Mouse (Mus musculus): Measurements from ENCODE around the gene Ssb. TPM values are rescaled to one million over a fixed set of nuclear protein-coding genes. Genes with fewer than 3 reads are reported as not detected.

Gene Ssb
- polyA plus RNA-seq, 1 experiment = 26.3 TPM

DNA sequence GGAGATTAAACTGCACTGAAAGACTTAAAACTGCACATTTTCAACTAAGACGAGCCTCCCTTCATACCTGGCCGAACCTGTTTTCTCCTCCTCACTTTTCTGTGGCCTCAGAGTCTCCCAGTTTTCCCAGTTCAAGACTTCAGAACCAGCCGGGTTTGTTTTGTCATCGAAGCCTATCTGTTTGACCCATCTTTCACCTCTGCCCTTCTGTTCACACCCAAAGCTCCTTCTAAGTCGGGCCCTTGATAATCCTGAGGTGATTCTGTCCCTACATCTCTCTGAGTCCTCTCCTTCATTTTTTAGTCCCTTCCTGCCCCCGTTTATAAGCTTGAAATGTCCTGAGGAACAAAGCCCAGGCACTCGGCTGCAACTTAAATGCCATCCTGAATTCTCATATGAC is 33.3 kb upstream of the Ssb start:
- Histone ChIP-seq H3K36me3 (replicated peaks; ENCODE audit: low read length) (peaks cover 57% of the 10 kb centered on the region), H3K9me3 (no peaks in the 10 kb centered on the region), H3K4me1 (peaks cover 26% of the 10 kb centered on the region), H3K27me3 (replicated peaks) (no peaks in the 10 kb centered on the region), H3K4me3 (replicated peaks) (no peak overlapping the region)
- no peak for TF ChIP-seq FLI1 (IDR thresholded peaks at IDR 0.05; ENCODE audit: low read length)

DNA sequence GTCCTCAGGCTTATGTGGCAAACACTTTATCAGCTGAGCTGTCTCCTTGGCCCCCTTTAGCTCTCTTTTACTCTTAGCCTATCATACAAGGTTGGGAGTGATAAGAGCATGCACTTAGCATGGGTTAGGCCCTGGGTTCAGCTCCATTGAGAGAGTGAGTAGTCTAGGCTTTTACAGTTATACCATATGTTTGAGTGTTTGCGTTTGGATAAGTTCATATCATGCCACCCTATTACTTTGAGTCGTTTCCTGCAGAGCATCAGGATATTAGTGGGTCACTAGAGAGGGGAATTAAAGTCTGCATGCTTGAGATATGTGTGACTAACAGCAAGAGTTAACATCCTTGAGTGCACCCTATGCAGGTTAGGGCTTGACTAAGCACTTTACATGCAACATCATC is 31.7 kb upstream of the Ssb start:
- Histone ChIP-seq H3K4me3 (replicated peaks) (no peak overlapping the region), H3K27me3 (replicated peaks) (no peaks in the 10 kb centered on the region), H3K4me1 (peaks cover 14% of the 10 kb centered on the region), H3K36me3 (replicated peaks; ENCODE audit: low read length) (peaks cover 71% of the 10 kb centered on the region), H3K9me3 (no peaks in the 10 kb centered on the region)
- no peak for TF ChIP-seq GATA1 (IDR thresholded peaks at IDR 0.05; ENCODE audit: borderline replicate concordance, low read length)
- TF ChIP-seq FLI1 (IDR thresholded peaks at IDR 0.05; ENCODE audit: low read length) = no peak

GRCm38 (mm10) chr2:69830116-69830515 is 31.2 kb upstream of the Ssb start:
- Histone ChIP-seq H3K9me3 (no peaks in the 10 kb centered on the region), H3K27me3 (replicated peaks) (no peaks in the 10 kb centered on the region), H3K36me3 (replicated peaks; ENCODE audit: low read length) (peaks cover 71% of the 10 kb centered on the region), H3K4me3 (replicated peaks) (no peak overlapping the region), H3K4me1 (peaks cover 12% of the 10 kb centered on the region)
- TF ChIP-seq FLI1 (IDR thresholded peaks at IDR 0.05; ENCODE audit: low read length) (no peak), GATA1 (IDR thresholded peaks at IDR 0.05; ENCODE audit: borderline replicate concordance, low read length) (no peak)

DNA sequence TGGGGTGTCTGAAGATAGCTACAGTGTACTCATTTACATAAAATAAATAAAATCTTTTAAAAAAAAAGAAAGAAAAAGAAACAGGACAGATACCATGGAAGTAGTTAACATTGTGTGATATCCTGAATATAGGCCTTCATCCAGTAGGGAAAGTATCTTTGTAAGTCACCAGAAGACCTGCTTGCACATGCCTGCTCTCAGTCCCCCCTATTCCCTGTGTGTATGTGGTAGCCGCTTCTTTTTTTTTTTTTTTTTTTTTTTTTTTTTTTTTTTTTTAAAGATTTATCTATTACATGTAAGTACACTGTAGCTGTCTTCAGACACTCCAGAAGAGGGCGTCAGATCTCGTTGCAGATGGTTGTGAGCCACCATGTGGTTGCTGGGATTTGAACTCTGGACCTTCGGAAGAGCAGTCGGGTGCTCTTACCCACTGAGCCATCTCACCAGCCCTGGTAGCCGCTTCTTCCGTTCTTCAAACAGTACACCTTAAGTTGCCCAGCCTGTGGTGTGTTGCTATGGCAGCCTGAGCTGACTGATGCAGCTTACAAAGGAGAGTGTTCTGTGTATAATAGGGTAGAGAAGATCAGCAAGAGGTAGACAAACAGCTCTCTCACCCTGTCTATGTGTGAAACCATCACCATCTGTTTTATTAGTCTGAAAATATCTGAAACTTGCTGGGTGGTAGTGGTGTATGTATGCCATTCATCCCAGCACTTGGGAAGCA is 24.0 kb upstream of the Ssb start:
- Histone ChIP-seq H3K4me1 (peaks cover 17% of the 10 kb centered on the region), H3K4me3 (replicated peaks) (no peak overlapping the region), H3K27me3 (replicated peaks) (no peaks in the 10 kb centered on the region), H3K36me3 (replicated peaks; ENCODE audit: low read length) (peaks cover 46% of the 10 kb centered on the region), H3K9me3 (no peaks in the 10 kb centered on the region)
- no peak for TF ChIP-seq FLI1 (IDR thresholded peaks at IDR 0.05; ENCODE audit: low read length)

GRCm38 (mm10) chr2:69837996-69838395 is 23.4 kb upstream of the Ssb start:
- Histone ChIP-seq H3K4me1 (peaks cover 17% of the 10 kb centered on the region), H3K27me3 (replicated peaks) (no peaks in the 10 kb centered on the region), H3K4me3 (replicated peaks) (no peak overlapping the region), H3K9me3 (no peaks in the 10 kb centered on the region), H3K36me3 (replicated peaks; ENCODE audit: low read length) (peaks cover 42% of the 10 kb centered on the region)
- TF ChIP-seq GATA1 (IDR thresholded peaks at IDR 0.05; ENCODE audit: borderline replicate concordance, low read length) (no peak), FLI1 (IDR thresholded peaks at IDR 0.05; ENCODE audit: low read length) (no peak)

DNA sequence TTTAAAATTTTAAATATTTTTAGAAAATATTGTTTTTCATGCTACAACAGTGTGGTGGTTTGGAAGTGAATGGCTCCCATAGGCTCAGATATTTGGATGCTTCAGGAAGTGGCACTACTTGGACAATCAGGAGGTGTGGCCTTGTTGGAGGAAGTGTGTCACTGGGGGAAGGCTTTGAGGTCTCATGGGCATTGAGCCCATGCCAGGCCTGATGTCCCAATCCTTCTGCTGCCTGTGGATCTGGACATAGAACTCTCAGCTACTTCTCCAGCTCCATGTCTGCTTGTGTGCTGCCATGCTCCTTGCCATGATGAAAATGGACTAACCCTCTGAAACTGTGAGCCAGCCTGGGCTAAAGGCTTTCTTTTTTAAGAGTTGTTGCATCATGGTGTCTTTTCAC is 22.7 kb upstream of the Ssb start:
- Histone ChIP-seq H3K4me1 (peaks cover 17% of the 10 kb centered on the region), H3K9me3 (no peaks in the 10 kb centered on the region), H3K4me3 (replicated peaks) (no peak overlapping the region), H3K27me3 (replicated peaks) (no peaks in the 10 kb centered on the region), H3K36me3 (replicated peaks; ENCODE audit: low read length) (peaks cover 35% of the 10 kb centered on the region)
- TF ChIP-seq GATA1 (IDR thresholded peaks at IDR 0.05; ENCODE audit: borderline replicate concordance, low read length) = no peak
- TF ChIP-seq FLI1 (IDR thresholded peaks at IDR 0.05; ENCODE audit: low read length) = no peak

- Histone ChIP-seq H3K4me3 (replicated peaks) (no peak overlapping the region), H3K9me3 (no peaks in the 10 kb centered on the region), H3K4me1 (peaks cover 17% of the 10 kb centered on the region), H3K27me3 (replicated peaks) (no peaks in the 10 kb centered on the region), H3K36me3 (replicated peaks; ENCODE audit: low read length) (peaks cover 20% of the 10 kb centered on the region)
- TF ChIP-seq GATA1 (IDR thresholded peaks at IDR 0.05; ENCODE audit: borderline replicate concordance, low read length) = no peak
- TF ChIP-seq FLI1 (IDR thresholded peaks at IDR 0.05; ENCODE audit: low read length) = no peak
Observed at GRCm38 (mm10) chr2:69840261-69840660, 21.1 kb upstream of the Ssb start.

GRCm38 (mm10) chr2:69849215-69849614 is 12.1 kb upstream of the Ssb start:
- Histone ChIP-seq H3K4me1 (peaks cover 30% of the 10 kb centered on the region), H3K4me3 (replicated peaks) (no peak overlapping the region), H3K27me3 (replicated peaks) (no peaks in the 10 kb centered on the region), H3K36me3 (replicated peaks; ENCODE audit: low read length) (no peaks in the 10 kb centered on the region), H3K9me3 (no peaks in the 10 kb centered on the region)
- TF ChIP-seq FLI1 (IDR thresholded peaks at IDR 0.05; ENCODE audit: low read length) (no peak), GATA1 (IDR thresholded peaks at IDR 0.05; ENCODE audit: borderline replicate concordance, low read length) (no peak)

- no peaks in the 10 kb centered on the region for H3K9me3 ChIP-seq
- no peak overlapping the region for H3K4me3 ChIP-seq (replicated peaks)
- no peaks in the 10 kb centered on the region for H3K36me3 ChIP-seq (replicated peaks; ENCODE audit: low read length)
- H3K4me1 ChIP-seq = peaks cover 53% of the 10 kb centered on the region
- TF ChIP-seq GATA1 (IDR thresholded peaks at IDR 0.05; ENCODE audit: borderline replicate concordance, low read length) (0 out of 3 replicates have a peak, but pooled peaks have one; percentile 39), FLI1 (IDR thresholded peaks at IDR 0.05; ENCODE audit: low read length) (no peak)
- H3K27me3 ChIP-seq (replicated peaks) = no peaks in the 10 kb centered on the region
Observed at GRCm38 (mm10) chr2:69851427-69852058, 9.8 kb upstream of the Ssb start.

GRCm38 (mm10) chr2:69856392-69856791 is 5.0 kb upstream of the Ssb start:
- Histone ChIP-seq H3K9me3 (no peaks in the 10 kb centered on the region), H3K36me3 (replicated peaks; ENCODE audit: low read length) (no peaks in the 10 kb centered on the region), H3K4me3 (replicated peaks) (no peak overlapping the region), H3K4me1 (peaks cover 50% of the 10 kb centered on the region), H3K27me3 (replicated peaks) (no peaks in the 10 kb centered on the region)
- TF ChIP-seq FLI1 (IDR thresholded peaks at IDR 0.05; ENCODE audit: low read length) (no peak), GATA1 (IDR thresholded peaks at IDR 0.05; ENCODE audit: borderline replicate concordance, low read length) (no peak)

All from megakaryocyte, embryonic 14.5 days (primary cell).